Mouse (Mus musculus): Measurements from ENCODE around the gene Ndel1.
A peak's percentile ranks its signal among the peaks of the same experiment; 100 is the strongest.

Ndel1 gene

GRCm38 (mm10) chr11:68893911-68894464, 22.3 kb upstream of the Ndel1 start:
- DNase-seq (ENCODE audit: low read depth, low spot score) = no peak

GRCm38 (mm10) chr11:68892233-68892832, 20.7 kb upstream of the Ndel1 start:
- DNase-seq (ENCODE audit: low read depth, low spot score) = no peak

GRCm38 (mm10) chr11:68891823-68892222, 20.2 kb upstream of the Ndel1 start:
- DNase-seq (ENCODE audit: low read depth, low spot score) = no peak

GRCm38 (mm10) chr11:68890625-68891024, 19.0 kb upstream of the Ndel1 start:
- DNase-seq (ENCODE audit: low read depth, low spot score) = no peak

- DNase-seq (ENCODE audit: low read depth, low spot score) = no peak
Measured at GRCm38 (mm10) chr11:68888653-68889052, 17.0 kb upstream of the Ndel1 start.

GRCm38 (mm10) chr11:68888253-68888652, 16.6 kb upstream of the Ndel1 start, which contains the start of gene Rnf222:
Gene Rnf222, plus strand, starts transcription at chr11:68888553.
- DNase-seq (ENCODE audit: low read depth, low spot score) = no peak

GRCm38 (mm10) chr11:68886091-68886490, 14.4 kb upstream of the Ndel1 start:
- DNase-seq (ENCODE audit: low read depth, low spot score) = no peak

GRCm38 (mm10) chr11:68884368-68884767, 12.7 kb upstream of the Ndel1 start:
- no peak for DNase-seq (ENCODE audit: low read depth, low spot score)

- DNase-seq (ENCODE audit: low read depth, low spot score) = no peak
Measured at GRCm38 (mm10) chr11:68883843-68884242, 12.2 kb upstream of the Ndel1 start.

- no peak for DNase-seq (ENCODE audit: low read depth, low spot score)
Measured at GRCm38 (mm10) chr11:68882107-68882506, 10.4 kb upstream of the Ndel1 start.

GRCm38 (mm10) chr11:68878811-68879210, 7.2 kb upstream of the Ndel1 start:
- no peak for DNase-seq (ENCODE audit: low read depth, low spot score)

GRCm38 (mm10) chr11:68874841-68875240, 3.2 kb upstream of the Ndel1 start:
- DNase-seq (ENCODE audit: low read depth, low spot score) = peak; percentile 69

- no peak for DNase-seq (ENCODE audit: low read depth, low spot score)
Measured at GRCm38 (mm10) chr11:68871277-68871676, 381 bp downstream of the Ndel1 start.

GRCm38 (mm10) chr11:68864544-68865189, 7.0 kb downstream of the Ndel1 start:
- DNase-seq (ENCODE audit: low read depth, low spot score) = peak; percentile 98

GRCm38 (mm10) chr11:68863631-68864091, 8.0 kb downstream of the Ndel1 start:
- no peak for DNase-seq (ENCODE audit: low read depth, low spot score)

- no peak for DNase-seq (ENCODE audit: low read depth, low spot score)
Measured at GRCm38 (mm10) chr11:68862260-68862659, 9.4 kb downstream of the Ndel1 start.

GRCm38 (mm10) chr11:68859943-68860593, 11.6 kb downstream of the Ndel1 start:
- DNase-seq (ENCODE audit: low read depth, low spot score) = no peak

GRCm38 (mm10) chr11:68857329-68857728, 14.3 kb downstream of the Ndel1 start:
- DNase-seq (ENCODE audit: low read depth, low spot score) = no peak

GRCm38 (mm10) chr11:68854621-68855020, 17.0 kb downstream of the Ndel1 start:
- DNase-seq (ENCODE audit: low read depth, low spot score) = no peak

GRCm38 (mm10) chr11:68853611-68854401, 17.9 kb downstream of the Ndel1 start:
- peak; percentile 52 for DNase-seq (ENCODE audit: low read depth, low spot score)

GRCm38 (mm10) chr11:68852932-68853409, 18.7 kb downstream of the Ndel1 start:
- DNase-seq (ENCODE audit: low read depth, low spot score) = peak; percentile 99

Measured in skeletal muscle tissue, adult 2 months (tissue).